In the genomic region with DNA sequence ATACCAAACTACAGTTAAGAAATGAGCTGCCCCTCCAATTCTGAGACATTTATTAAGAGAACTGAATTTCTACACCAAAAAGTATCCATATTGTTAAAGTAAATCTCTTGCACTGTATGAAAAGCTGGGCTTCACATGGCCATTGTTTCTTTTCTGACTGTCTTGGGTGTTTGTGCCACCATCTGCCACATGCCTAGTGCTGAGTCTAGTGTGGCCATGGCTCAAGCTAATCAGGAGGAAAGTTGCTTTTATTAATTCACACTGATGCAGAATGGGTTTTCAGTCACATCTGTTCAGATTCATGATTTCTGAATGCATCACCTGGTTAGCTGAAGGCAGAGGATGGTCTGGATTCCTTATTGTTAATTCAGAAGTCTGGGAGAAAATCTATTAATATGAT, we compare ENCODE assay signal across 15 mouse cellular contexts.
DNase-seq lines count a peak whose midpoint lies in the region; ATAC-seq and TF ChIP-seq lines count a peak whose summit lies in the region.
"Had no signal": no experiment of that assay in that cellular context is flagged by ENCODE, and none has a peak within 500 bp of the region (broad histone marks: within the 10 kb centered on the region; RNA-seq: fewer than 3 reads in every experiment).

No protein-coding gene starts in this region.

- no peak for TF ChIP-seq CTCF in forebrain, postnatal 0 days (IDR thresholded peaks at IDR 0.05; ENCODE audit: low read depth)
- no peak for TF ChIP-seq CTCF in cerebellum, adult 2 months (IDR thresholded peaks at IDR 0.05; ENCODE audit: borderline replicate concordance, insufficient read depth, low read depth, low read length)

- H3K4me2 ChIP-seq in neural tube, embryonic 13.5 days = peak overlapping the region; percentile 27; the same call in 1 of the 2 replicates
- 0 out of 2 replicates have a peak overlapping the region, but pooled peaks have one; percentile 2 for H3K4me2 ChIP-seq in forebrain, postnatal 0 days (ENCODE audit: low read depth)
- H3K4me2 ChIP-seq in midbrain, embryonic 12.5 days (replicated peaks) = no peak overlapping the region
- H3K4me2 ChIP-seq: limb, embryonic 13.5 days had no signal

- no peaks in the 10 kb centered on the region for H3K9me3 ChIP-seq in neural tube, embryonic 13.5 days
- no peaks in the 10 kb centered on the region for H3K9me3 ChIP-seq in forebrain, postnatal 0 days (ENCODE audit: low read length)
- H3K9me3 ChIP-seq in midbrain, embryonic 12.5 days = no peaks in the 10 kb centered on the region
- H3K9me3 ChIP-seq: limb, embryonic 13.5 days had no signal

- peaks cover 19% of the 10 kb centered on the region for H3K4me1 ChIP-seq in neural tube, embryonic 13.5 days (replicated peaks)
- H3K4me1 ChIP-seq in forebrain, postnatal 0 days (ENCODE audit: insufficient read depth) = no peaks in the 10 kb centered on the region
- peaks cover 14% of the 10 kb centered on the region; the same call in 1 of the 2 replicates for H3K4me1 ChIP-seq in midbrain, embryonic 12.5 days
- H3K4me1 ChIP-seq in cerebellum, adult 2 months (ENCODE audit: control insufficient read depth, insufficient read depth, low read length) = peaks cover 2% of the 10 kb centered on the region; the same call in 1 of the 2 replicates
- H3K4me1 ChIP-seq: limb, embryonic 13.5 days had no signal

- H3K27ac ChIP-seq in neural tube, embryonic 13.5 days (replicated peaks) = no peak overlapping the region
- H3K27ac ChIP-seq in forebrain, postnatal 0 days (ENCODE audit: low read depth, low read length) = no peak overlapping the region
- H3K27ac ChIP-seq in midbrain, embryonic 12.5 days (replicated peaks) = no peak overlapping the region
- no peak overlapping the region for H3K27ac ChIP-seq in cerebellum, adult 2 months (ENCODE audit: insufficient read depth, low read length)
- H3K27ac ChIP-seq: kidney, postnatal 0 days; limb, embryonic 13.5 days; liver, embryonic 14.5 days had no signal

- H3K4me3 ChIP-seq in neural tube, embryonic 13.5 days = no peak overlapping the region
- no peak overlapping the region for H3K4me3 ChIP-seq in forebrain, postnatal 0 days (ENCODE audit: low read depth, low read length)
- H3K4me3 ChIP-seq in midbrain, embryonic 12.5 days = no peak overlapping the region
- no peak overlapping the region for H3K4me3 ChIP-seq in cerebellum, adult 2 months (replicated peaks; ENCODE audit: insufficient read depth, low read depth, low read length)
- H3K4me3 ChIP-seq: limb, embryonic 13.5 days had no signal

- no peak for DNase-seq in neural tube, embryonic 10.5 days (ENCODE audit: extremely low spot score, low spot score)
- no peak for DNase-seq in forebrain, postnatal 0 days
- DNase-seq in retina, postnatal 1 day = peak; percentile 28
- no peak for DNase-seq in cerebellum, adult 2 months
- no peak for DNase-seq in gastrocnemius, postnatal 10 days
- DNase-seq: B cell, adult 2 months; cerebellum, postnatal 10 days; kidney, adult 18-20 months; thymus, postnatal 14 days had no signal

- no peak for TF ChIP-seq POLR2A in cerebellum, adult 2 months (IDR thresholded peaks at IDR 0.05; ENCODE audit: borderline replicate concordance, insufficient read depth, low read length)

- H3K9ac ChIP-seq in neural tube, embryonic 13.5 days = no peak overlapping the region
- H3K9ac ChIP-seq in forebrain, postnatal 0 days = no peak overlapping the region
- H3K9ac ChIP-seq in midbrain, embryonic 12.5 days (replicated peaks) = no peak overlapping the region
- H3K9ac ChIP-seq: limb, embryonic 13.5 days; liver, embryonic 14.5 days had no signal

- H3K36me3 ChIP-seq in neural tube, embryonic 13.5 days = no peaks in the 10 kb centered on the region
- H3K36me3 ChIP-seq in forebrain, postnatal 0 days (ENCODE audit: insufficient read depth) = no peaks in the 10 kb centered on the region
- no peaks in the 10 kb centered on the region for H3K36me3 ChIP-seq in midbrain, embryonic 12.5 days
- H3K36me3 ChIP-seq: limb, embryonic 13.5 days had no signal

- ATAC-seq in neural tube, embryonic 13.5 days (ENCODE audit: low read depth) = 0 out of 2 replicates have a peak, but pooled peaks have one; percentile 29
- no peak for ATAC-seq in forebrain, postnatal 0 days
- ATAC-seq in midbrain, embryonic 12.5 days (ENCODE audit: low FRiP score, low read depth) = peak; percentile 55
- no peak for ATAC-seq in CD4-positive, CD25-positive, alpha-beta regulatory T cell, adult 4 months

- H3K27me3 ChIP-seq in neural tube, embryonic 13.5 days = no peaks in the 10 kb centered on the region
- H3K27me3 ChIP-seq in forebrain, postnatal 0 days (ENCODE audit: insufficient read depth, low read length) = no peaks in the 10 kb centered on the region
- no peaks in the 10 kb centered on the region for H3K27me3 ChIP-seq in midbrain, embryonic 12.5 days
- no peaks in the 10 kb centered on the region for H3K27me3 ChIP-seq in cerebellum, adult 2 months (ENCODE audit: control insufficient read depth, insufficient read depth, low read length)
- H3K27me3 ChIP-seq: limb, embryonic 13.5 days had no signal

Comparison
In these comparisons a context has a peak if more than half of its experiments do, and no peak if none do; other contexts are left out.
1. ATAC-seq: peak in neural tube, embryonic 13.5 days (single experiment) and midbrain, embryonic 12.5 days (single experiment); none in forebrain, postnatal 0 days (single experiment) and CD4-positive, CD25-positive, alpha-beta regulatory T cell, adult 4 months (single experiment).